ENCODE assay signal across 24 mouse cellular contexts in the genomic region with DNA sequence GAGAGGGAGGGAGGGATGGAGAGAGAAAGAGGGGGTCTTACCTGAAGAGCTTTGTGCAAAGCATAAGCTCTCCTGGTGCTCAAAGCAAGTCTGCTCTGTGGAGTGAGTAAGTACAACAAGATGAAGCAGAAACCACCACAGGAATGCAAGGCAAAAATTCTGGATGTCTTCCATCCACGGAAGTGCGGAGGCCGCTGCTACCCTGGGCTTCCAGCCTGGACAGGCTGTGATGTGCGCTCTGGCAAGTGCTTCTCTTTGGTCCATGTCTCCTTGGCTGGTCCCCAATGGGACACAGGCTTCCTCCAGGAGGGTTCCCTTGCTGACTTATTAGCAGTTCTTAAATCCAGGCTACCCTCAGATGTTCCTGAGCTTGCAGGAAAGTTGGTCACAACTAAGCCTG.
DNase-seq lines count a peak whose midpoint lies in the region; ATAC-seq and TF ChIP-seq lines count a peak whose summit lies in the region.
"Had no signal": no experiment of that assay in that cellular context is flagged by ENCODE, and none has a peak within 500 bp of the region (broad histone marks: within the 10 kb centered on the region; RNA-seq: fewer than 3 reads in every experiment).

No protein-coding gene starts in this region.

- TF ChIP-seq CTCF in embryonic fibroblast, embryonic 13.5 days (IDR thresholded peaks at IDR 0.05; ENCODE audit: borderline replicate concordance, insufficient read depth, low read length), result no peak

- peak; percentile 17 for DNase-seq in gastrocnemius, postnatal 14 days
- no peak for DNase-seq in gastrocnemius, adult 8-10 months (ENCODE audit: low spot score in 2 of 2)
- DNase-seq in limb, embryonic 14.5 days (ENCODE audit: low spot score), result no peak
- DNase-seq in limb, embryonic 10.5 days (ENCODE audit: low spot score), result no peak
- DNase-seq in Muller cell, postnatal 12 days (ENCODE audit: inconsistent ontology term), result peak; percentile 36
- DNase-seq in right cerebral cortex, postnatal 4 days, result no peak
- DNase-seq: adrenal gland, postnatal 10 days; cerebellum, postnatal 25 days; kidney, postnatal 36 days; left cerebral cortex, postnatal 4 days; midbrain, embryonic 14.5 days; right cerebral cortex, adult 18-20 months; thymus, adult 18-20 months had no signal

- H3K4me1 ChIP-seq in limb, embryonic 14.5 days (ENCODE audit: control insufficient read depth, insufficient read depth, low read length), result peaks cover 15% of the 10 kb centered on the region
- H3K4me1 ChIP-seq in limb, embryonic 10.5 days, result no peaks in the 10 kb centered on the region
- no peaks in the 10 kb centered on the region for H3K4me1 ChIP-seq in embryonic fibroblast, embryonic 13.5 days (ENCODE audit: control insufficient read depth, insufficient read depth, low read length)
- H3K4me1 ChIP-seq: hindbrain, embryonic 15.5 days; intestine, embryonic 15.5 days; liver, embryonic 12.5 days; megakaryocyte, embryonic 14.5 days; neural tube, embryonic 13.5 days had no signal

- H3K27me3 ChIP-seq in limb, embryonic 14.5 days (ENCODE audit: control insufficient read depth, insufficient read depth, low read length), result no peaks in the 10 kb centered on the region
- no peaks in the 10 kb centered on the region for H3K27me3 ChIP-seq in limb, embryonic 10.5 days (ENCODE audit: low read depth, poor library complexity, severe bottlenecking)
- H3K27me3 ChIP-seq: hindbrain, embryonic 15.5 days; intestine, embryonic 15.5 days; liver, embryonic 12.5 days; megakaryocyte, embryonic 14.5 days; neural tube, embryonic 13.5 days had no signal

- ATAC-seq in limb, embryonic 14.5 days (ENCODE audit: low FRiP score, low read depth), result peak; percentile 34; the same call in 1 of the 2 replicates
- ATAC-seq: activated CD4-positive, CD25-positive, alpha-beta regulatory T cell, adult 4 months; forebrain, embryonic 14.5 days; intestine, embryonic 15.5 days; liver, embryonic 12.5 days; lung, postnatal 0 days had no signal

- H3K27ac ChIP-seq in limb, embryonic 14.5 days (replicated peaks; ENCODE audit: low read depth, low read length), result peak overlapping the region; percentile 26; the same call in 1 of the 2 replicates
- H3K27ac ChIP-seq in limb, embryonic 10.5 days, result no peak overlapping the region
- peak overlapping the region; percentile 87; the same call in 1 of the 2 replicates for H3K27ac ChIP-seq in embryonic fibroblast, embryonic 13.5 days (ENCODE audit: insufficient read depth, low read length)
- H3K27ac ChIP-seq: hindbrain, embryonic 15.5 days; intestine, embryonic 15.5 days; liver, embryonic 12.5 days; neural tube, embryonic 13.5 days had no signal

- intact Hi-C loops in gastrocnemius, postnatal 14 days (cut with DNase I; ENCODE audit: low total_unique reads), result no loop called here

- no peak overlapping the region for H3K9ac ChIP-seq in limb, embryonic 14.5 days (ENCODE audit: low read depth, low read length, severe bottlenecking)
- H3K9ac ChIP-seq: hindbrain, embryonic 15.5 days; intestine, embryonic 15.5 days; liver, embryonic 12.5 days; neural tube, embryonic 13.5 days had no signal

- H3K4me2 ChIP-seq in limb, embryonic 14.5 days (replicated peaks; ENCODE audit: low read depth, low read length, severe bottlenecking), result no peak overlapping the region
- H3K4me2 ChIP-seq: heart, embryonic 11.5 days; hindbrain, embryonic 15.5 days; intestine, embryonic 15.5 days; liver, embryonic 12.5 days; neural tube, embryonic 13.5 days had no signal

- no peaks in the 10 kb centered on the region for H3K36me3 ChIP-seq in limb, embryonic 14.5 days (ENCODE audit: control insufficient read depth, insufficient read depth, low read length)
- H3K36me3 ChIP-seq in limb, embryonic 10.5 days, result no peaks in the 10 kb centered on the region
- H3K36me3 ChIP-seq: hindbrain, embryonic 15.5 days; intestine, embryonic 15.5 days; liver, embryonic 12.5 days; neural tube, embryonic 13.5 days had no signal

- H3K9me3 ChIP-seq in limb, embryonic 14.5 days (ENCODE audit: control insufficient read depth, low read length), result peaks cover 9% of the 10 kb centered on the region; the same call in 1 of the 2 replicates
- peaks cover 7% of the 10 kb centered on the region for H3K9me3 ChIP-seq in limb, embryonic 10.5 days (replicated peaks)
- H3K9me3 ChIP-seq: intestine, embryonic 15.5 days had no signal

- H3K4me3 ChIP-seq in limb, embryonic 14.5 days (replicated peaks; ENCODE audit: low read length), result no peak overlapping the region
- no peak overlapping the region for H3K4me3 ChIP-seq in limb, embryonic 10.5 days
- H3K4me3 ChIP-seq in embryonic fibroblast, embryonic 13.5 days (ENCODE audit: insufficient read depth, low read length), result no peak overlapping the region
- H3K4me3 ChIP-seq: erythroblast, embryonic 14.5 days; hindbrain, embryonic 15.5 days; intestine, embryonic 15.5 days; liver, embryonic 12.5 days; megakaryocyte, embryonic 14.5 days; neural tube, embryonic 13.5 days had no signal

- TF ChIP-seq POLR2A in limb, embryonic 14.5 days (IDR thresholded peaks at IDR 0.05; ENCODE audit: borderline replicate concordance, extremely low read depth, insufficient read depth, insufficient read length), result no peak
- TF ChIP-seq POLR2A in embryonic fibroblast, embryonic 13.5 days (IDR thresholded peaks at IDR 0.05; ENCODE audit: low read depth, low read length), result no peak

- 46% methylated on average over 4 of the region's 4 CpGs for WGBS in limb, embryonic 14.5 days
- WGBS in limb, embryonic 10.5 days, result 89% methylated on average over 4 of the region's 4 CpGs

Comparison
In these comparisons a context has a peak if more than half of its experiments do, and no peak if none do; other contexts are left out.
1. DNase-seq: peak in gastrocnemius, postnatal 14 days (single experiment) and Muller cell, postnatal 12 days (single experiment); none in gastrocnemius, adult 8-10 months (0 of 2), limb, embryonic 14.5 days (single experiment), limb, embryonic 10.5 days (single experiment) and right cerebral cortex, postnatal 4 days (single experiment).